Mouse (Mus musculus) CD8-positive naive resting alpha-beta T cell, adult 2 months (primary cell): ENCODE data around the gene Slamf9.
A peak's percentile ranks its signal among the peaks of the same experiment; 100 is the strongest.

Experiments
- DNase-seq, 2 experiments: peaks; one replicate each; pipeline ENCODE4 v3.0.0; 2022; ENCODE audit warnings: low read depth in 2 of 2, low spot score in 2 of 2

The Slamf9 gene

GRCm38 (mm10) chr1:172487859-172488258 is 12.7 kb downstream of the Slamf9 start:
- DNase-seq: no peak

GRCm38 (mm10) chr1:172488831-172489230 is 13.7 kb downstream of the Slamf9 start:
- DNase-seq: no peak

GRCm38 (mm10) chr1:172489585-172490250 is 14.6 kb downstream of the Slamf9 start:
- no peak for DNase-seq

GRCm38 (mm10) chr1:172490261-172490661 is 15.1 kb downstream of the Slamf9 start:
- DNase-seq: peak; percentile 77 to 80

GRCm38 (mm10) chr1:172492047-172492446 is 16.9 kb downstream of the Slamf9 start:
- DNase-seq: no peak

GRCm38 (mm10) chr1:172493516-172493915 is 18.4 kb downstream of the Slamf9 start:
- DNase-seq: no peak

GRCm38 (mm10) chr1:172496030-172496429 is 20.9 kb downstream of the Slamf9 start:
- no peak for DNase-seq

- no peak for DNase-seq
Measured at GRCm38 (mm10) chr1:172497428-172497827, 22.3 kb downstream of the Slamf9 start.

GRCm38 (mm10) chr1:172499765-172500441 is 24.7 kb downstream of the Slamf9 start, which contains the start of gene Tagln2:
Gene Tagln2 (plus strand): TSS chr1:172500047.
- peak; percentile 24 to 32 for DNase-seq

- peak in 1 of 2 experiments; percentile 9 for DNase-seq
Measured at GRCm38 (mm10) chr1:172500451-172501370, 25.6 kb downstream of the Slamf9 start.

- DNase-seq: peak; percentile 64 to 68
Measured at GRCm38 (mm10) chr1:172501371-172502144, 26.4 kb downstream of the Slamf9 start.

- DNase-seq: no peak
Measured at GRCm38 (mm10) chr1:172502145-172503110, 27.3 kb downstream of the Slamf9 start.

GRCm38 (mm10) chr1:172503111-172503997 is 28.2 kb downstream of the Slamf9 start:
- no peak for DNase-seq

GRCm38 (mm10) chr1:172504756-172505155 is 29.6 kb downstream of the Slamf9 start:
- DNase-seq: no peak

GRCm38 (mm10) chr1:172507001-172507400 is 31.8 kb downstream of the Slamf9 start:
- DNase-seq: no peak

- no peak for DNase-seq
Measured at GRCm38 (mm10) chr1:172507701-172508100, 32.5 kb downstream of the Slamf9 start.

GRCm38 (mm10) chr1:172508172-172508571 is 33.0 kb downstream of the Slamf9 start:
- no peak for DNase-seq

GRCm38 (mm10) chr1:172509235-172509634 is 34.1 kb downstream of the Slamf9 start:
- DNase-seq: no peak

GRCm38 (mm10) chr1:172509983-172510382 is 34.8 kb downstream of the Slamf9 start:
- no peak for DNase-seq
